Mouse (Mus musculus) testis, postnatal 14 days (tissue): ENCODE measurements around the gene Dph3.
A peak's percentile ranks its signal among the peaks of the same experiment; 100 is the strongest.

Experiments
- DNase-seq: peaks from one replicate; pipeline ENCODE4 v3.0.0; 2021; ENCODE audit warnings: low spot score

Gene Dph3

DNA sequence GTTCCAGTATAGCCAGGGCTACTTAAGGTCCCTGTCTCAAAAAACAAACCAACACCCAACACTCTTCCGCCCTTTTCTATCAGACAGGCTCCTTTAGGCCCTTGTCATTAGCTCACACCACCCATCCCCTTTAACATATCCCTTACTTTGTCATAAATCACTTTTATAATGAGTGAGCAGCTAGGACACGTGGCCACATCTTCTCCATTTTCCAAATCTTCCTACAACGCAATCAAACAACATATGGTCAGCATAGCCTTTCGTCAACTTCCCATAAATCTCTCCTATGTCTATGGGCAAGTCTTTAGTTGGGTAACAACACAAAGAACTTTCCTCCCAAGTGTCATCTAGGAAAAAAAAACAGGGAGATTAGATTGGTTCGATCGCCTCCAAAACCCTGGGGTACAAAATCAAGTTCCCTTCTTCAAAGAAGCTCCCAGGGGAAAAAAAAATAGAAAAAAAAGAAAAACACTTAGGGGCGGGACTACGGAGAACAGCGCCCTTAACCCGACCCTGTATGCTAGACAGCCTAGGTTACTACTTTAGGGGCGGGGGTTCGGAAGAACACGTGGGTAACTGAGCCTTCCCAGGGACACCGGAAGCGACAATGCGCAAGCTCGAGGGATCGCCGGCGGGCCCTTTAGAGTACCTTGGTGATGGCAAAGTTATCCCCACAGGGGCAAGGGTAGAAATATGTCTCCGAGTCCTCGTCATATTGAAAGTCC is 606 bp downstream of the Dph3 start, which contains the start of gene Oxnad1:
Gene Oxnad1 (plus strand): TSS at position 614 of the 725 bp plus-strand sequence.
- peak; percentile 90 for DNase-seq

GRCm38 (mm10) chr14:32083466-32083865 is 2.1 kb downstream of the Dph3 start:
- no peak for DNase-seq

DNA sequence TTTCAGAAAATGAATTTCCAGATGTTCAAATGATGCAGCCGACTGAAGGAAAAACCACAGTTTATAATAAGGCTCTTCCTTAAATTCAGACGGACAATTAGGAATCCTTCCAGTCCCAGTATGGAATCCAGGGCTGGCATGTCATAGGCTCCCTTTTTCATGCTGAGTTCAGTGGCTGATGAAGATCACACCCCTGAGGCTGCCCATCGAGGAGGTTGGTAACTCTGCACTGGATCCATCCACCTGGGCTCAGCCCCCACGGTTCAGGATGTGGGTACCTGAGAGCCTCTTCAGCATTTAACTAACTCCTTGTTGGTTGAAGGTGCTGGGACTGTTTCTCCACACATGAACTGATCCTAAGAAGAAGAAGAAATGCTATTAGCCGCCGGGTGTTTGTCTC is 2.6 kb downstream of the Dph3 start:
- no peak for DNase-seq

- DNase-seq: no peak
Measured at GRCm38 (mm10) chr14:32081026-32081425, 4.5 kb downstream of the Dph3 start.

DNA sequence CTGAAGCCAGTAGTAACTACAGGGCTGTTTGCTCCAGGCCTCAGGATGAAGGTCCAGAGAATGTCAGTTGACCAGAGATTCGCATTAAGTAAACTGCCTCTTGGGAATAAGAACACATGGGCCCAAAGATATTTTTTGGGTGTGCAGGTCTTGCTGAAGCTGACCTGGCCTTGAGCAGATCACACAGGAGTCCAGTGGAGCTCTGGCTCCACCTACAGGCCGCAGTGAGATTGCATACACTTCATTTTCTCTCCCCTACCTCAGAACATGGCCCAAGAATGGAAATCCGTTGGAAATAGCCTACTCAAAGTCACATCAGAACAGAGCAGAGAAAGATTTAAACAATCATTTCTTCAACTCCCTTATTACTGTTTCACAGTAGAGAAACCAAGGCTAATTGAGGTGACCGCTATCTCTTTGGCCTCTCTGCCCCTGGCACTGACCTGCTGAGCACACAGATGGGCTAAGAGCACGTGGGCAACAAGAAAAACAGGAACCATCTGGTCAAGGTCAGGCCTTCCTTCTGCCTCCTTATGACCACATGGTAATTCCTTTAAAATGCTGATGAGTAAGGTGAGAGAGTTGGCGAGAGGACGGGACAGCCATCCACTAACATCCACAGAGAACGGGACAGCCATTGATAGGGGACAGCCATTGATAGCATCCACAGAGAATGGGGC is 8.5 kb downstream of the Dph3 start:
- peak; percentile 27 for DNase-seq

- no peak for DNase-seq
Measured at GRCm38 (mm10) chr14:32073901-32074300, 11.6 kb downstream of the Dph3 start.

- DNase-seq: no peak
Measured at GRCm38 (mm10) chr14:32073211-32073685, 12.3 kb downstream of the Dph3 start.

DNA sequence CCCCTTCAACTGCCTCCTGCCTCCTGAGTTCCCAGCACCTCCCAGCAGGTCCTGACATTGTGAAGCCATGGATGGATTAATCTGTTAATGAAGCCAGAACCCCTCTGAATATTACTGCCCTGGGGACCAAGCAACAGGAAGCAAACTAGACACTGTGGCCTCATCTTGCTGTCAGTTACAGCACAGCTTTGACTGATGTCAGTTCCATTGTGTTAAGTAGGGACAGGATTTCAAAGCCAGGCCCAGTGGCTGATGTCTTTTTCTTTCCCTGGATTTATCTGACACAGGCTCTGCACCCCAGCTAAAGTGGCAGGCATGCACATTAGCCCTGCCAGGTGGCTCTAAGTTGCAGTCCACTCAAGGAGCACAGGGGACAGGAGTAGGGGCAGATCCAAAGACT is 12.7 kb downstream of the Dph3 start:
- DNase-seq: no peak

DNA sequence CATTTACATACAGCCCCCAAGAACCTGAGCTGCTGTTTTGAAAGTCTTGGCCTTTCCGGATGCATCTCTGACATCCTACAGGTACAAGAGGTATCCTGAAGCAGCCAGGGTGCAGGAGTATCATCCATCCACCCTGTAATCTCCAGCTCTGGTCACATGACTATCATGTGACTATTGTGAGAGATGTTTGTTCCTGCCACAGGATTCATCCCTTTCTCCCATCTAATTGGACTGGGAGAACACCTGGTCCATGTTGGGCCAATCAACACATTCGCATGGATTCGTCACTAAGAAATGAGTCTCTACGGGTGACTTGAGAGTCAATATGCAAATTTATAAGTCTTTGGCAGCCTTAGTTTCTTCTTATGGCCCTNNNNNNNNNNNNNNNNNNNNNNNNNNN is 24.1 kb downstream of the Dph3 start:
- DNase-seq: no peak

DNA sequence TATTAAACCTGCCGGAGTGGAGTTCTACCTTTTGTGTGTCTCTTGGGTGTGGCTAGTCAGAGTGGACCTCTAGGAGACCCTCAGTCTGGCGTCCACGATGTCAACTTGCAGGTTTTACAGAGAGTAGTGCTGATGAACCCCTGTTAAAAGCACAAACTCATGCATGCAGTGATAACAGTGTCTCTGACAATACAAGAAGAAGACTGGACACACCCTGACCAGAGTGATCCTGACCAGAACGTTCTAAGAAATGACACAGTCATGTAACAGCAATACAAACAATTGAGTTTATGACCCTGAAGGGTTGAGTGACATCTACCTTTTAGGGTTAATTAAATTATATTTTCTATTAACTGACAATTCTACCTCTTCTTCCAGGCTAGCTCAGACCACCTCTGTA is 27.9 kb downstream of the Dph3 start:
- no peak for DNase-seq

- DNase-seq: peak; percentile 59
Measured at GRCm38 (mm10) chr14:32056675-32057074, 28.9 kb downstream of the Dph3 start.

DNA sequence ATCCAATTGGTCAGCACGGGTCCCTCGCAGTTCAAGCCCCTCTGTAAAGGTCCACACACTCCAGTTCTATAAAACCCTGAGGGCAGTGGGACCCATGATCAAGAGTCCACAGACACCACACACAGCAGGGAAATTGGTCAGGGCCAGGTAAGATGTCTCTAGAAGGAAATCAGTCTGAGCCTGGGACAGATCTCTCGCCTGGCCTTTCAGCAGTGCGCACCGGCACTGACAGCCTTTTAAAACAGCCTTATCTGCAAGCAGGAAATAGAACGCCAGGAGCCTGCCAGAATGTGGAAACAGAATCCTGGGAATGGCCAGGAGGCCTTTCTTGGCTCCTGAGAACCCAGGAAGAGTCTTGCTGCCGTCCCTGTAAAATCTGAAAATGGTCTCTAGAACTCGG is 29.7 kb downstream of the Dph3 start:
- DNase-seq: no peak

DNA sequence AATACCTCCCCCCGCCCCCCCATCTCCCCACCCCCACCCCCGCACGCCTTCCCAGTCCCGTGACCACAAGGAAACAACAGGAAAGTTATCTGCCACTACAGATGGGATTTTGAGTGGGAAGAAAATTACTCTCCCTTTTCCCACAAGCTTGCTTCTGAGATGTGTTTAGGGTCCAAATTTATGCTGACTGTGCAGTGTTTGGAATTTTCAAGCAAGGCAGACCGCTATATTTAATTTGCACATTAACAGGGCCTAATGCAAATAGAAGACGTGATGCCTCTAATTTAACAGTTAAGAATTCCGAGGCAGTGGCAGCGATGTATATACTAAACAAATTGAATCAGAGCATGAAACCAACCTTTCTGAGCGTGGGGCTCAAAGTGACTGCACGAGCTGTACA is 30.7 kb downstream of the Dph3 start:
- DNase-seq: no peak

GRCm38 (mm10) chr14:32053895-32054294 is 31.6 kb downstream of the Dph3 start:
- no peak for DNase-seq

DNA sequence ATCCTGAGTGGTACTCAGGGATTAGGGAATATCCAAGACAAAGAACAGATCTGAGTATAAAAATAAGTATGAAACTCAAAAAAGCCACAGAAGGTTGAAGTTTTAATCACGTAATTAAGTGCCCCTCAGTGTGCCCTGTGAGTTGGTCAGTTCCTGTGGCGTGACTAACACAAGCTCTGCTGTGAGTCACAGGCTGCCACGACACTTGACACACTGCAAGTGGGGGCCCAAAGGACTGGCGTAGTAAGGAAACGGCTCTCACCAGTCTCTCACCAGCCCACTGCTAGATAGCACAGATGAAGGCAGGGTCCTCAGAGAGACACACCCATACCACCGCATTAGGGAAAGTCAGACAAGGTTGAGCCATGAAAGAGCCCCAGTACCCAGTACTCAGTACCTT is 35.4 kb downstream of the Dph3 start:
- no peak for DNase-seq

GRCm38 (mm10) chr14:32046357-32046756 is 39.2 kb downstream of the Dph3 start:
- no peak for DNase-seq

- no peak for DNase-seq
Measured at GRCm38 (mm10) chr14:32042108-32042507, 43.4 kb downstream of the Dph3 start.

GRCm38 (mm10) chr14:32037661-32038252 is 47.8 kb downstream of the Dph3 start:
- no peak for DNase-seq

- DNase-seq: no peak
Measured at GRCm38 (mm10) chr14:32036482-32036881, 49.0 kb downstream of the Dph3 start.

DNA sequence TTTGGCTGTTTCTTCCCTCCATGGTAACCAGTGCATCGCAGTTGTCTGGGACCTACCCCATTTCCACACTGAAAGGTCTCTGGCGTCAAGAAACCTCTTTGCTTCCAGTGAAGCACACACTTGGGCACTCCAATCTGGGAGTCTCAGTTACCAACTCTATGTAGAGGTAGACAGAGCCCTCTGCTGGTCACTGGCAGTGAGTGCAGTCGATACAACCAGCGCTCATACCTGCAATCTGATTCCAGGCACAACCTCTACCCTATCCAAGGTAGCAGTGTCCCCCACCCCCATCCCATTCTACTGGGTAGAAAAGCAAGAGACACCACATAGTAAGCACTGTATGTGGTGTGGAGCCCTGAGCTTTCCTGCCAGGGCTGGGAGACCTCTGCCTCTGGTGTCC is 53.0 kb downstream of the Dph3 start:
- DNase-seq: no peak
